Mouse (Mus musculus): ENCODE data around the gene Trmt13.

GRCm38 (mm10) chr3:116595603-116595991 lies 18.8 kb downstream of the Trmt13 start:
- TF ChIP-seq CTCF (IDR thresholded peaks at IDR 0.05; ENCODE audit: extremely low read depth, insufficient read depth, low read length) (no peak), POLR2A (IDR thresholded peaks at IDR 0.05; ENCODE audit: extremely low read depth, insufficient read depth, low read length) (no peak)
